Mouse (Mus musculus): Measurements from ENCODE around the gene Bsg. TPM values are rescaled to one million over a fixed set of nuclear protein-coding genes. Genes with fewer than 3 reads are reported as not detected.
A peak's percentile ranks its signal among the peaks of the same experiment; 100 is the strongest.

Gene Bsg
- not detected in 2 replicates for polyA plus RNA-seq (2012; ENCODE audit: insufficient read depth, insufficient read length, low replicate concordance, missing spikeins)

DNA sequence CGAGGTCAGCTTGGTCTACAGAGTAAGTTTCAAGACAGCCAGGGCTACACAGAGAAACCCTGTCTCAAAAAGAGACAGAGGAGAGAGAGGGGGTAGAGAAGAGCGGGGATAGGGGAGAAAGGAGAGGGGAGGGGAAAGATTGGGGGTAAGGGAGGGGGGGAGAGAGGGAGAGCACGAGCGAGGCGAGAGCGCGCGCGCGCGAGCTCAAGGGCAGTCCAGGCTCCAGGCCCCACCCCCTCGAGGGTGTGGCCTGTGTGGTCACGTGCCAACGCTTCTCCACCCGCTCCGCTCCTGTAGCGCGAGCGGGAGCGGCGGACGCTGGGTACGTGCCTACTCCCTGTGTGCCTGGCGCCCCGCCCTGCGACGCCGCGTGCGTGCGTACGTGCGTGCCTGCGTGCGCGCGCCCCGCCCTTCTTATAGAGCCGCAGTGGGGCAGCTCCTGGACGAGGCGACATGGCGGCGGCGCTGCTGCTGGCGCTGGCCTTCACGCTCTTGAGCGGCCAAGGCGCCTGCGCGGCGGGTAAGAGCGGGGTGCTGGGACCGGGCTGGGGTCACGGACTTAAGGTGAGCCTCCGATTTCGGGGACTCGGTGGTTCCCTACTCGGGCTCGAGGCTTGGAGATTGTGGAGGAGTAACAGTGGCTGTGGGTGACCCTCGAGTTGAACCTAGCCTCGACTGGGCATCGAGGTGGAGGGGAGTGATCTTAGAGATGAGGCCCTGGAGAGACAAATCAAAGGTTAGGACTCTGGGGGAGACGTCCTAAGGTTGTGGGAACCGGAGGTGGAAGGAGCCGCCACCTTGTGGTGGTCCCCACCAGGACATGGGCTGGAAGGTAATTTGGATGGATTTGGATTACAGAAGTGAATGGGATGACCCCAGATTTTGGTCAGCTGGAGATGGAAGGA, at the start of gene Bsg:
TSS of gene Bsg (plus strand) at position 427 of the 905 bp plus-strand sequence.
- WGBS = 0% methylated on average over 65 of the region's 65 CpGs
- peak within 1 kb of the TSS; percentile 87 for H3K4me3 ChIP-seq (ENCODE audit: insufficient read depth, low read depth, low read length)
- TF ChIP-seq POLR2A (IDR thresholded peaks at IDR 0.05; ENCODE audit: insufficient read depth, low read depth, low read length) (peak; percentile 98), CTCF (IDR thresholded peaks at IDR 0.05; ENCODE audit: insufficient read depth, low read depth, low read length) (peak; percentile 33; the same call in 1 of the 2 replicates)
- peaks cover 37% of the 10 kb centered on the region for H3K4me1 ChIP-seq (ENCODE audit: control insufficient read depth, insufficient read depth, low read length)
- H3K27ac ChIP-seq (ENCODE audit: insufficient read depth, low read depth, low read length) = peak within 1 kb of the TSS; percentile 88

DNA sequence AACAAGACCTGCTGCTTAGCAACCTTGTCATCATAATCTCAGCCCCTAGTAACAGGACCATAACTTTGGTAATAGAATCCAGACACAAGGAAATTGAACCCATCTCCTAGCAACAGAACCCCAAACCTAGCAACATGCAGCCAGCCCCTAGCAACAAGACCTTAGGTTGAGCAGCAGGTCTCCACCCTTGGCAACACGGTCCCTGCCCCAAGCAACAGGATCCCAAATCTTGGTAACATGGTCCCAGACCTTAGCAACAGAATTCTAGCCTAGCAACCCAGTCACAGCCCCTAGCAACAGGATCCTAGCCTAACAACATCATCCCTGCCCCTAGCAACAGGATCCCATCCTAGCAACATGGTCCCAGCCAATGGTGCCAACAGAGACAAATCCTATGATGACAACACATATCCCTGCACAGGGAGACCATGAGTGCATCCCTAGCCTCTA, 49.3 kb upstream of the Bsg start:
- 16% methylated on average over 1 of the region's 1 CpGs for WGBS
- H3K27ac ChIP-seq (ENCODE audit: insufficient read depth, low read depth, low read length) = peak overlapping the region; percentile 89
- TF ChIP-seq POLR2A (IDR thresholded peaks at IDR 0.05; ENCODE audit: insufficient read depth, low read depth, low read length) = no peak
- no peak for TF ChIP-seq CTCF (IDR thresholded peaks at IDR 0.05; ENCODE audit: insufficient read depth, low read depth, low read length)
- peaks cover 11% of the 10 kb centered on the region for H3K4me1 ChIP-seq (ENCODE audit: control insufficient read depth, insufficient read depth, low read length)
- H3K4me3 ChIP-seq (ENCODE audit: insufficient read depth, low read depth, low read length) = no peak overlapping the region

DNA sequence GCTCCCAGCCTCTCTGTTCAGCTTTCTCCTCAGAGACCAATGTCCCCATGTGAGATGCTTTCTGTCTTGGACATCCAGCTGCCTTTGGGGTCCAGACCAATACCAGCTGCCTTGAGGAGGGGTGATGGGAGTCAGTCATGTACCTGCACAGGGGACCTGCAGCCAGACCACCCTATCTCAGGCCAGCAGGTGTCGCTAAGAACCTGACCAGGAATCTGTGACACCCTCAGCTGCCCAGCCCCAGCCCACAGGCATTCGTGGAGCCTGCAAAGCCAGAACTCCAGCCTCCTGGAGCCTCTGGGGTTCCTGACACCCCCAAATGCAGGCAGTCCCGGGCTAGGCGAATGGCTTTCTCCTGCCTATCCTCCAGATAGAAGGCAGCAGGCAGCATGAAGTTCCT, 45.5 kb upstream of the Bsg start:
- TF ChIP-seq CTCF (IDR thresholded peaks at IDR 0.05; ENCODE audit: insufficient read depth, low read depth, low read length) = no peak
- no peak for TF ChIP-seq POLR2A (IDR thresholded peaks at IDR 0.05; ENCODE audit: insufficient read depth, low read depth, low read length)
- WGBS = 32% methylated on average over 4 of the region's 4 CpGs
- no peak overlapping the region for H3K27ac ChIP-seq (ENCODE audit: insufficient read depth, low read depth, low read length)
- no peak overlapping the region for H3K4me3 ChIP-seq (ENCODE audit: insufficient read depth, low read depth, low read length)
- H3K4me1 ChIP-seq (ENCODE audit: control insufficient read depth, insufficient read depth, low read length) = peaks cover 11% of the 10 kb centered on the region

DNA sequence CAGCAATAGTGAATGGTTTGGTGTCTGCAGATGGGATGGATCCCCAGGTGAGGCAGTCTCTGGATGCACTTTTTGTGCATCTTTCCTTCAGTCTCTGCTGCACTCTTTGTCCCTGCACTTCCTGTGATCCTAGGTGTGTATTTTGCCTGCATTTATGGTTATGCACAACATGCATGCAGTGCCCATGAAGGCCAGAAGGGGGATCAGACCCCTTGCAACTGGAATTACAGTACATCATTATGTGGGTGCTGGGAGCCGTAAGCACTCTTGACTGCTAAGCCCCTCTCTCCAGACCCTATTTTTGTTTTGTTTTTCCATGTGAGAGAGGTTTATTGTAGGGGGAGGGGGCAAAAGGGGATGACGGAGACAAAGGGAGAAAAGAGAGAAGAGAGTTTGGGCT, 44.0 kb upstream of the Bsg start:
- H3K4me3 ChIP-seq (ENCODE audit: insufficient read depth, low read depth, low read length) = no peak overlapping the region
- 62% methylated on average over 2 of the region's 2 CpGs for WGBS
- no peak overlapping the region for H3K27ac ChIP-seq (ENCODE audit: insufficient read depth, low read depth, low read length)
- H3K4me1 ChIP-seq (ENCODE audit: control insufficient read depth, insufficient read depth, low read length) = peaks cover 11% of the 10 kb centered on the region
- no peak for TF ChIP-seq CTCF (IDR thresholded peaks at IDR 0.05; ENCODE audit: insufficient read depth, low read depth, low read length)
- TF ChIP-seq POLR2A (IDR thresholded peaks at IDR 0.05; ENCODE audit: insufficient read depth, low read depth, low read length) = no peak

DNA sequence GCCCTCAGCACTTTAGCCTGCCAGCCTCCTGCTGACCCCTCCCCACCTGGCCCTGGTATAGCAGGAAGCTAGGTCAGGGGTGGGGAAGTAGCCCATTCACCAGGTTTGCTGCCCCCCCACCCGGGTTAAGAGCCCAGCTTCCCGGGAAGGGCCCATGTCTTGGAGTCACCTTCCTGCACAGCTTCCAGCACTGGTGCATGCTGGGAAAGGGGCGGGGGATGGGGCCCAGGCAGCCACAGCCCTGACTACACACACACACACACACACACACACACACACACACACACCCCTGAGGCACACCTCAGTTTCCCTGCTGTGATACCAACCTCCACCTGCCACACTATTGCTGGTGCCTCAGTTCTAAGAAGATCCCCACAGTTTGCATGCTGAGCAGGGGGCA, 42.4 kb upstream of the Bsg start:
- no peak for TF ChIP-seq POLR2A (IDR thresholded peaks at IDR 0.05; ENCODE audit: insufficient read depth, low read depth, low read length)
- no peak for TF ChIP-seq CTCF (IDR thresholded peaks at IDR 0.05; ENCODE audit: insufficient read depth, low read depth, low read length)
- no peak overlapping the region for H3K4me3 ChIP-seq (ENCODE audit: insufficient read depth, low read depth, low read length)
- H3K27ac ChIP-seq (ENCODE audit: insufficient read depth, low read depth, low read length) = no peak overlapping the region
- H3K4me1 ChIP-seq (ENCODE audit: control insufficient read depth, insufficient read depth, low read length) = peaks cover 5% of the 10 kb centered on the region; the same call in 1 of the 2 replicates
- 62% methylated on average over 3 of the region's 3 CpGs for WGBS

DNA sequence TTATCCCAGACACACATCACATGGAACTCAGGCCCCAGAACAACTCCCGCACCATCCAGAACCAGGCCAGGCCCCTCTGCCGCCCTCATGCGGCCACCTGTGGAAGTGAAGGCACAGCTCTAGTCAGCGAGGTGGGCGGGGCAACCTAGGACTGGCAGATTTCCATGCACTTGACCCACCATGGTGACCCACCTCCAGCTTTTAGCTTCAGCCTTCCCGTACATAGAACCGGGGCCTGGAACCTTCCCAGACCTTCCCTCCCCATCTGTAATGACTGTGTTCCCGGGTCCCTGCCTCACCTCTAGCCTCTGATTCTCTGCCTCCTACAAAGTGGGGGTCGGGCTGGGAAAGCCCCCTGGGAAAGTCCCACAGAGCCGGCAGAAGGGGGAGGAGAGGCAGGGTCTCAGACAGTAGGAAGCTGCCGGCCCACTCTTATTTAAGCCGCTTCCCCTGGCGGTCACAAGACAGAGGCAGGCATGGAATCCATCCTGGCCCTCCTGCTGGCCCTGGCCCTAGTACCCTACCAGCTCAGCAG, 40.1 kb upstream of the Bsg start, which contains the start of gene Madcam1:
TSS of gene Madcam1 (plus strand) at position 429 of the 535 bp plus-strand sequence.
- Histone ChIP-seq H3K4me1 (ENCODE audit: control insufficient read depth, insufficient read depth, low read length) (peaks cover 8% of the 10 kb centered on the region), H3K4me3 (ENCODE audit: insufficient read depth, low read depth, low read length) (no peak within 1 kb of the TSS), H3K27ac (ENCODE audit: insufficient read depth, low read depth, low read length) (no peak within 1 kb of the TSS)
- TF ChIP-seq POLR2A (IDR thresholded peaks at IDR 0.05; ENCODE audit: insufficient read depth, low read depth, low read length) (no peak), CTCF (IDR thresholded peaks at IDR 0.05; ENCODE audit: insufficient read depth, low read depth, low read length) (peak; percentile 84)
- WGBS = 12% methylated on average over 13 of the region's 13 CpGs

DNA sequence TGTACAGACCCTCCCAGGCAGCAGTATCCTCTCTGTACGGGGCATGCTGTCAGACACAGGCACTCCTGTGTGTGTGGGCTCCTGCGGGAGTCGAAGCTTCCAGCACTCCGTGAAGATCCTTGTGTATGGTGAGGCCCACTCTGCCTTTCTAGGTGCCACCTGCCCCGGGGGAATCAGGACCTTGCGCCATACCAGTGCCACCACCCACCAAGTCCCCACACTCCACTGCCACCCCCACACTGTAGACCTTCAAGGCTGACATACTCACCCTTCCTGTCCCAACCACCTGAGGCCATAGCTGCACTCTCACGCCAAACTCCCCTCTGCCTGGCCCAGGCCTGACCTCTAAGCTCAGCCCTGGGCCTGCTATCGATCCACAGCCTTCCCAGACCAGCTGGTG, 39.2 kb upstream of the Bsg start:
- 88% methylated on average over 8 of the region's 8 CpGs for WGBS
- peaks cover 9% of the 10 kb centered on the region for H3K4me1 ChIP-seq (ENCODE audit: control insufficient read depth, insufficient read depth, low read length)
- H3K4me3 ChIP-seq (ENCODE audit: insufficient read depth, low read depth, low read length) = no peak overlapping the region
- H3K27ac ChIP-seq (ENCODE audit: insufficient read depth, low read depth, low read length) = no peak overlapping the region
- TF ChIP-seq POLR2A (IDR thresholded peaks at IDR 0.05; ENCODE audit: insufficient read depth, low read depth, low read length) (no peak), CTCF (IDR thresholded peaks at IDR 0.05; ENCODE audit: insufficient read depth, low read depth, low read length) (no peak)

DNA sequence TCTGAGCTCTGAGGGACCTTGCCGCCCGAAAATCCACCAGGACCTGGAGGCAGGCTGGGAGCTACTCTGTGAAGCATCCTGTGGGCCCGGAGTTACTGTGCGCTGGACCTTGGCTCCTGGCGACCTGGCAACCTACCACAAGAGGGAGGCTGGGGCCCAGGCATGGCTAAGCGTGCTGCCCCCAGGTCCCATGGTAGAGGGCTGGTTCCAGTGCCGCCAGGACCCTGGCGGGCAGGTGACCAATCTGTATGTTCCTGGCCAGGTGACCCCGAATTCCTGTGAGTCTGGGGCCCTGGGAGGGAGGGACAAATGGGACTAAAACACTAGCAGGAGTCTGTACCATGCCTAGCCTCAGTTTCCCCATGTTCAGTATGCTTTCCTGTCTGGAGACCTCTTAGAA, 37.8 kb upstream of the Bsg start:
- Histone ChIP-seq H3K27ac (ENCODE audit: insufficient read depth, low read depth, low read length) (no peak overlapping the region), H3K4me1 (ENCODE audit: control insufficient read depth, insufficient read depth, low read length) (peaks cover 19% of the 10 kb centered on the region), H3K4me3 (ENCODE audit: insufficient read depth, low read depth, low read length) (no peak overlapping the region)
- TF ChIP-seq CTCF (IDR thresholded peaks at IDR 0.05; ENCODE audit: insufficient read depth, low read depth, low read length) = no peak
- no peak for TF ChIP-seq POLR2A (IDR thresholded peaks at IDR 0.05; ENCODE audit: insufficient read depth, low read depth, low read length)
- WGBS = 75% methylated on average over 9 of the region's 9 CpGs

DNA sequence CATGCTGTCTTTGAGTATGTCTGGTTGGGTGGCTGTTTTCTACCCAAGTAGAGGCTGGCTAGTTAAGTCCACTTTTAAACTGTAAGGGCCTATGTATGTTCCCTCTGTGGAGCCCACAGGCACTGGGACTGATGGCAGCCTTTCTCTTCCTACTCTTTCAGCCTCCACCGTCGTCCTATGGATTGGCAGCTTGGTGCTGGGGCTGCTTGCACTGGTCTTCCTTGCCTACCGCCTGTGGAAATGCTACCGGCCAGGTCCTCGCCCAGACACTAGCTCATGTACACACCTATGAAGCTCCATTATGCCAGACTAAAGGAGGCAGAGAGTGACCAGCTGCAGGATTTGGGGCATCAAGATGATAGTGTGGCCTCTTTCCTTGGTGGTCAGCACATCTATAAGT, 36.2 kb upstream of the Bsg start:
- peaks cover 24% of the 10 kb centered on the region for H3K4me1 ChIP-seq (ENCODE audit: control insufficient read depth, insufficient read depth, low read length)
- WGBS = 74% methylated on average over 5 of the region's 5 CpGs
- no peak overlapping the region for H3K4me3 ChIP-seq (ENCODE audit: insufficient read depth, low read depth, low read length)
- peak overlapping the region; percentile 100 for H3K27ac ChIP-seq (ENCODE audit: insufficient read depth, low read depth, low read length)
- no peak for TF ChIP-seq CTCF (IDR thresholded peaks at IDR 0.05; ENCODE audit: insufficient read depth, low read depth, low read length)

All from olfactory bulb, adult 2 months (tissue).